In genomic region chr2:32381775-32382223, GRCm38 (mm10) we compare ENCODE assay signal across 8 mouse cellular contexts. TPM values are rescaled to one million over a fixed set of nuclear protein-coding genes. Genes with fewer than 3 reads are reported as not detected.
DNase-seq lines count a peak whose midpoint lies in the region; ATAC-seq and TF ChIP-seq lines count a peak whose summit lies in the region.

Gene 1110008P14Rik (minus strand): TSS chr2:32381938.

- H3K79me2 ChIP-seq in macrophage (ENCODE audit: inconsistent target) = no peaks in the 10 kb centered on the region

- TF ChIP-seq CTCF in left cerebral cortex, adult 2 months (IDR thresholded peaks at IDR 0.05) = no peak

- peak within 1 kb of the TSS; percentile 64 for H3K4me3 ChIP-seq in hindbrain, embryonic 15.5 days
- peak within 1 kb of the TSS; percentile 88 for H3K4me3 ChIP-seq in left cerebral cortex, adult 2 months
- H3K4me3 ChIP-seq in macrophage (ENCODE audit: inconsistent target) = peak within 1 kb of the TSS; percentile 67

- H3K9me3 ChIP-seq in hindbrain, embryonic 15.5 days = no peaks in the 10 kb centered on the region

- H3K4me2 ChIP-seq in hindbrain, embryonic 15.5 days = peak within 1 kb of the TSS; percentile 85

- WGBS in hindbrain, embryonic 15.5 days = under 1% methylated on average over 38 of the region's 47 CpGs
- WGBS in macrophage (ENCODE audit: missing documents) = under 1% methylated on average over 47 of the region's 47 CpGs

- peak within 1 kb of the TSS; percentile 59 for H3K9ac ChIP-seq in hindbrain, embryonic 15.5 days

- ATAC-seq in hindbrain, embryonic 15.5 days (ENCODE audit: low FRiP score, low read depth) = peak; percentile 90

- peaks cover 11% of the 10 kb centered on the region for H3K4me1 ChIP-seq in hindbrain, embryonic 15.5 days (replicated peaks)

- H3K27ac ChIP-seq in hindbrain, embryonic 15.5 days (replicated peaks) = peak within 1 kb of the TSS; percentile 63
- peak within 1 kb of the TSS; percentile 90 for H3K27ac ChIP-seq in left cerebral cortex, adult 2 months
- peak within 1 kb of the TSS; percentile 2; the same call in 1 of the 2 replicates for H3K27ac ChIP-seq in macrophage

- H3K36me3 ChIP-seq in hindbrain, embryonic 15.5 days = peaks cover 24% of the 10 kb centered on the region
- peaks cover 20% of the 10 kb centered on the region for H3K36me3 ChIP-seq in macrophage (ENCODE audit: inconsistent target)

- peaks cover 8% of the 10 kb centered on the region; the same call in 1 of the 2 replicates for H3K27me3 ChIP-seq in hindbrain, embryonic 15.5 days

- peak; percentile 97 for DNase-seq in ZHBTc4 (ENCODE audit: low read depth, low spot score)
- peak; percentile 92 to 97 for DNase-seq in cerebellum, postnatal 36 days
- DNase-seq in gastrocnemius, adult 18-20 months (ENCODE audit: low spot score) = peak; percentile 96
- peak; percentile 93 to 94 for DNase-seq in left cerebral cortex, adult 2 months (ENCODE audit: extremely low spot score in 1 of 2, low spot score in 2 of 2)
- DNase-seq in retina, postnatal 7 days (ENCODE audit: low read depth, low spot score) = peak; percentile 82
- DNase-seq in urinary bladder, adult 18-20 months (ENCODE audit: low spot score in 2 of 2) = peak; percentile 93 to 95

- intact Hi-C loops in left cerebral cortex, adult 2 months (cut with DNase I) = loop anchor here (2.0 kb wide), 1 partner anchor 19 kb away; no protein-coding TSS in a partner anchor

RNA-seq across cellular contexts. Expression of gene 1110008P14Rik, which starts in this region (rescaled TPM):
- total RNA-seq in gastrocnemius, adult 18-20 months (2021) = 10 to 100 TPM; 42.6 to 47.1 TPM
- polyA plus RNA-seq in hindbrain, embryonic 15.5 days (2015; fragmentation: Nextera tagmentation; extraction: Ambion mirVana) = 156 and 160 TPM in 2 replicates
- total RNA-seq in left cerebral cortex, adult 2 months (2021) = 100 to 1,000 TPM; 341 to 349 TPM
- total RNA-seq in macrophage (2018; cell fraction: chromatin; rRNA removed) = 1 to 10 TPM in 17 of 26 experiments, under 1 TPM in 6, not detected in 3; 0.50 to 6.7 (median 1.9) TPM
- 10 to 100 TPM; 27.8 to 59.2 (median 41.6) TPM for total RNA-seq in macrophage (2018; cell fraction: cytosol; rRNA removed)
- total RNA-seq in macrophage (2018; cell fraction: nucleus; rRNA removed) = 10 to 100 TPM in 9 of 26 experiments, 1 to 10 TPM in 17; 2.4 to 15.6 (median 7.9) TPM
- polyA plus RNA-seq in macrophage (2018) = 22.2 to 62.2 TPM (median 53.7 TPM) in 3 replicates

Comparison
In these comparisons a context has a peak if more than half of its experiments do, and no peak if none do; other contexts are left out.
1. Peak in every context shown above with its lines: DNase-seq, ATAC-seq, H3K4me3 ChIP-seq and H3K27ac ChIP-seq.
2. RNA of gene 1110008P14Rik (total RNA-seq): 341 to 349 TPM in left cerebral cortex, adult 2 months; 42.6 to 47.1 TPM in gastrocnemius, adult 18-20 months; every median in the first group is over 4 times any median in the second.
3. H3K27ac ChIP-seq: peak in every context shown above with its lines; median percentile 90 in left cerebral cortex, adult 2 months; 63 in hindbrain, embryonic 15.5 days; 2 in macrophage.